Mouse (Mus musculus) spleen, adult 2 months (tissue): ENCODE results near the gene Glud1.

ENCODE experiments used
- CTCF ChIP-seq: fragments of 200-500 bp; IDR thresholded peaks from 2 replicates; pipeline ENCODE4 v1.5.1; 2011; ENCODE audit warnings: mild to moderate bottlenecking, inconsistent platforms; ENCODE audit not compliant: insufficient read depth, insufficient read length, insufficient replicate concordance; ENCODE audit errors: extremely low read depth
- POLR2A ChIP-seq: fragments of 200-500 bp; IDR thresholded peaks from 2 replicates; pipeline ENCODE4 v1.6.1; 2011; ENCODE audit warnings: low read depth, low read length, inconsistent platforms

DNA sequence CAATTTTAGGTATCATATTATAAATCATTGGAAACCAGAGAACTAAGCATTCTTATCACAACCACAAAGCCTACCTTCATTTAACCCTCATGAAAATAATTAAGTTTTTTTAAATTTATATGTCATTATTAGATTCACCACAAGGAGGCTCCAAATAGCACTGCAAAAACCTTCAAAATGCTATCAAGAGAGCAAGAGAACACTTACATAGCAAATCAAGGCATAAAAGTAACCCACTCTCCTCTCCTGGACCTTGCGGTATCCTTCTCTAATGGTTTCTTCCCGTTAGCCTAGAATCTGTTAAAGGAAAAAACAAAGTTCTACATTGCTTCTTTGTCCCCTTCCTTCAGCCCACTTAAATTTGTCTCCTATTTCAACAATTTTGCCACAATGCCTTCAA is 37.2 kb upstream of the Glud1 start:
- TF ChIP-seq CTCF (no peak), POLR2A (no peak)
